Mouse (Mus musculus): ENCODE data around the gene Gm9803.

- TF ChIP-seq POLR2A (IDR thresholded peaks at IDR 0.05; ENCODE audit: low read depth, low read length) (no peak), CTCF (IDR thresholded peaks at IDR 0.05; ENCODE audit: extremely low read depth, insufficient read length, insufficient replicate concordance, low read depth, low read length) (no peak)
These were observed 33.8 kb downstream of the Gm9803 start for GRCm38 (mm10) chr10:43557630-43558165.
